ENCODE assay signal across 9 mouse cellular contexts in genomic region chr11:88849284-88849683, GRCm38 (mm10). TPM values are rescaled to one million over a fixed set of nuclear protein-coding genes. Genes with fewer than 3 reads are reported as not detected.
DNase-seq lines count a peak whose midpoint lies in the region; ATAC-seq and TF ChIP-seq lines count a peak whose summit lies in the region.
"Had no signal": no experiment of that assay in that cellular context is flagged by ENCODE, and none has a peak within 500 bp of the region (broad histone marks: within the 10 kb centered on the region; RNA-seq: fewer than 3 reads in every experiment).

No protein-coding gene starts in this region.

- H3K9me3 ChIP-seq in forebrain, postnatal 0 days (ENCODE audit: low read length) = no peaks in the 10 kb centered on the region
- no peaks in the 10 kb centered on the region for H3K9me3 ChIP-seq in forebrain, embryonic 15.5 days
- no peaks in the 10 kb centered on the region for H3K9me3 ChIP-seq in lung, embryonic 14.5 days (ENCODE audit: low read depth, low read length)
- H3K9me3 ChIP-seq: liver, embryonic 15.5 days had no signal

- peak; percentile 31 for DNase-seq in forebrain, postnatal 0 days
- peak; percentile 87 for DNase-seq in brain, adult 2 months (ENCODE audit: low read depth, low spot score)
- peak; percentile 70 for DNase-seq in gastrocnemius, postnatal 25 days
- DNase-seq in kidney, adult 2 months = peak; percentile 93
- DNase-seq in lung, embryonic 14.5 days = peak; percentile 70
- DNase-seq in retina, embryonic 14.5 days (ENCODE audit: low spot score) = no peak
- DNase-seq in thymus, postnatal 14 days = no peak

- no peak for ATAC-seq in forebrain, postnatal 0 days
- ATAC-seq in forebrain, embryonic 15.5 days (replicated peaks) = no peak
- no peak for ATAC-seq in lung, embryonic 14.5 days (ENCODE audit: insufficient read depth)

- no peak for TF ChIP-seq CTCF in forebrain, postnatal 0 days (IDR thresholded peaks at IDR 0.05; ENCODE audit: low read depth)
- TF ChIP-seq CTCF in kidney, adult 2 months (conservative IDR thresholded peaks at IDR 0.05; ENCODE audit: insufficient read depth, insufficient read length, low read depth, low read length) = no peak
- TF ChIP-seq CTCF in lung, embryonic 14.5 days (IDR thresholded peaks at IDR 0.05; ENCODE audit: low read depth) = no peak

- no peaks in the 10 kb centered on the region for H3K27me3 ChIP-seq in forebrain, postnatal 0 days (ENCODE audit: insufficient read depth, low read length)
- H3K27me3 ChIP-seq in forebrain, embryonic 15.5 days = no peaks in the 10 kb centered on the region
- no peaks in the 10 kb centered on the region for H3K27me3 ChIP-seq in kidney, adult 2 months (replicated peaks; ENCODE audit: control insufficient read depth, insufficient read depth, low read length)
- no peaks in the 10 kb centered on the region for H3K27me3 ChIP-seq in lung, embryonic 14.5 days (ENCODE audit: insufficient read depth, low read length)
- H3K27me3 ChIP-seq: liver, embryonic 15.5 days had no signal

- no peak for TF ChIP-seq POLR2A in kidney, adult 2 months (IDR thresholded peaks at IDR 0.05; ENCODE audit: low read depth, low read length)

- H3K27ac ChIP-seq in forebrain, postnatal 0 days (ENCODE audit: low read depth, low read length) = 0 out of 2 replicates have a peak overlapping the region, but pooled peaks have one; percentile 9
- H3K27ac ChIP-seq in forebrain, embryonic 15.5 days (replicated peaks) = no peak overlapping the region
- peak overlapping the region; percentile 22; the same call in 1 of the 2 replicates for H3K27ac ChIP-seq in kidney, adult 2 months (ENCODE audit: insufficient read depth, low read depth, low read length)
- H3K27ac ChIP-seq in lung, embryonic 14.5 days (ENCODE audit: low read depth) = peak overlapping the region; percentile 61
- H3K27ac ChIP-seq: liver, embryonic 15.5 days had no signal

- H3K4me1 ChIP-seq in forebrain, postnatal 0 days (ENCODE audit: insufficient read depth) = peaks cover 7% of the 10 kb centered on the region; the same call in 1 of the 2 replicates
- peaks cover 19% of the 10 kb centered on the region for H3K4me1 ChIP-seq in forebrain, embryonic 15.5 days
- H3K4me1 ChIP-seq in kidney, adult 2 months (ENCODE audit: control insufficient read depth, insufficient read depth, low read length) = peaks cover 49% of the 10 kb centered on the region
- peaks cover 4% of the 10 kb centered on the region; the same call in 1 of the 2 replicates for H3K4me1 ChIP-seq in lung, embryonic 14.5 days (ENCODE audit: insufficient read depth)

- H3K4me3 ChIP-seq in forebrain, postnatal 0 days (ENCODE audit: low read depth, low read length) = no peak overlapping the region
- no peak overlapping the region for H3K4me3 ChIP-seq in forebrain, embryonic 15.5 days
- no peak overlapping the region for H3K4me3 ChIP-seq in kidney, adult 2 months (ENCODE audit: insufficient read depth, low read depth, low read length)
- H3K4me3 ChIP-seq in lung, embryonic 14.5 days (ENCODE audit: low read depth, low read length) = no peak overlapping the region
- H3K4me3 ChIP-seq: liver, embryonic 15.5 days had no signal

- WGBS in forebrain, postnatal 0 days = 48% methylated on average over 8 of the region's 8 CpGs
- WGBS in forebrain, embryonic 15.5 days = 51% methylated on average over 8 of the region's 8 CpGs
- WGBS in kidney, adult 2 months = 13% methylated on average over 8 of the region's 8 CpGs
- 54% methylated on average over 8 of the region's 8 CpGs for WGBS in lung, embryonic 14.5 days

- peaks cover 16% of the 10 kb centered on the region for H3K36me3 ChIP-seq in forebrain, postnatal 0 days (ENCODE audit: insufficient read depth)
- 0 out of 2 replicates have a peak, but pooled peaks cover 6% of the 10 kb centered on the region for H3K36me3 ChIP-seq in forebrain, embryonic 15.5 days
- no peaks in the 10 kb centered on the region for H3K36me3 ChIP-seq in kidney, adult 2 months (ENCODE audit: control insufficient read depth, insufficient read depth, low read length)
- H3K36me3 ChIP-seq in lung, embryonic 14.5 days (ENCODE audit: insufficient read depth) = peaks cover 13% of the 10 kb centered on the region; the same call in 1 of the 2 replicates

- H3K4me2 ChIP-seq in forebrain, postnatal 0 days (ENCODE audit: low read depth) = no peak overlapping the region
- no peak overlapping the region for H3K4me2 ChIP-seq in forebrain, embryonic 15.5 days (replicated peaks)
- no peak overlapping the region for H3K4me2 ChIP-seq in lung, embryonic 14.5 days
- H3K4me2 ChIP-seq: liver, embryonic 15.5 days had no signal

- H3K9ac ChIP-seq in forebrain, postnatal 0 days = no peak overlapping the region
- no peak overlapping the region for H3K9ac ChIP-seq in forebrain, embryonic 15.5 days (replicated peaks)
- no peak overlapping the region for H3K9ac ChIP-seq in lung, embryonic 14.5 days
- H3K9ac ChIP-seq: liver, embryonic 15.5 days had no signal

RNA-seq across cellular contexts. Expression of gene Akap1, which starts 15.1 kb away (rescaled TPM):
- 53.2 and 60.7 TPM in 2 replicates for total RNA-seq in forebrain, postnatal 0 days (2014; rRNA removed)
- 24.5 and 28.6 TPM in 2 replicates for polyA plus RNA-seq in forebrain, postnatal 0 days (2015; fragmentation: Nextera tagmentation; extraction: Ambion mirVana)
- 30.5 and 34.0 TPM in 2 replicates for polyA plus RNA-seq in forebrain, embryonic 15.5 days (2015; fragmentation: Nextera tagmentation; extraction: Ambion mirVana)
- total RNA-seq in gastrocnemius, postnatal 25 days (2021) = 10 to 100 TPM; 65.8 to 77.9 TPM
- 72.6 and 73.1 TPM in 2 replicates for polyA plus RNA-seq in kidney, adult 2 months (2012; rRNA removed)
- polyA plus RNA-seq in lung, embryonic 14.5 days (2014; fragmentation: Nextera tagmentation; extraction: Ambion mirVana) = 18.8 and 20.6 TPM in 2 replicates

Comparison
In these comparisons a context has a peak if more than half of its experiments do, and no peak if none do; other contexts are left out.
1. DNase-seq: peak in forebrain, postnatal 0 days (single experiment), brain, adult 2 months (single experiment), gastrocnemius, postnatal 25 days (single experiment), kidney, adult 2 months (single experiment) and lung, embryonic 14.5 days (single experiment); none in retina, embryonic 14.5 days (single experiment) and thymus, postnatal 14 days (single experiment).